Mouse (Mus musculus) ES-E14 (cell line): Measurements from ENCODE around the gene Csf3.

Experiments
- CHD2 ChIP-seq: IDR thresholded peaks from 2 replicates; pipeline ENCODE4 v1.6.1; 2014; ENCODE audit warnings: mild to moderate bottlenecking, low read depth, low read length, inconsistent platforms
- MAFK ChIP-seq: IDR thresholded peaks from 2 replicates; pipeline ENCODE4 v1.6.1; 2014; ENCODE audit warnings: mild to moderate bottlenecking, low read depth, low read length, inconsistent platforms; ENCODE audit not compliant: insufficient read depth
- ZC3H11A ChIP-seq: IDR thresholded peaks from 2 replicates; pipeline ENCODE4 v1.6.1; 2012; ENCODE audit warnings: low read depth, mild to moderate bottlenecking, inconsistent platforms, low read length, borderline replicate concordance

DNA sequence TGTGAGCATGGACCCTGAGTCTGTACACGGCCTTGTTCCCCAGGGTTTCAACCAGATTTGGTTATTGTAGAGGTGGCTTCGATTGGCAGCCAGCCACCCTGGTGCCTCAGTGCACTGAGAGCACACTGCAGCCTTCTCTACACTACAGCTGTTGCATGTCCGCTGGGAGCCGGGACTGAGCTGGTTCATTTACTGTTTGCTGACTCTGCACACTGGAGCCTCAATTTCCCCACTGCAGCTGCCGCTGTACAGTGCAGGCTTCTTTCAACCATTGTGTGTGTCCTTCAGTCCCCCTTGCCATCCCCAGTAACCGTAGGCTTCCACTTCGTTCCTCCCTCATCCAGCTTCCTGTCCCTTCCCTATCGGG lies 38.9 kb downstream of the Csf3 start:
- TF ChIP-seq ZC3H11A (no peak), CHD2 (no peak), MAFK (peak; percentile 56)
